Mouse (Mus musculus) MEL (cell line): ENCODE results near the gene Gnb5. TPM values are rescaled to one million over a fixed set of nuclear protein-coding genes. Genes with fewer than 3 reads are reported as not detected.
A peak's percentile ranks its signal among the peaks of the same experiment; 100 is the strongest.

ENCODE experiments used
- DNase-seq: peaks from one replicate; pipeline ENCODE4 v3.0.0; 2011; ENCODE audit warnings: low read depth, low spot score
- H3K27ac ChIP-seq: 2 replicates; pipeline ENCODE4 v1.5.1; 2012; ENCODE audit warnings: low read depth, mild to moderate bottlenecking, control low read depth, low read length, moderate library complexity; ENCODE audit not compliant: control insufficient read depth
- H3K27me3 ChIP-seq, 2 experiments: fragments of 150-350 bp in 1 of 2; sonication (generic) in 1 of 2; 2 replicates each; pipeline ENCODE4 v1.6.1; 2012; ENCODE audit warnings: low read length in 2 of 2, mild to moderate bottlenecking in 2 of 2, improper control_type of control experiment in 1 of 2, moderate library complexity in 1 of 2; ENCODE audit not compliant: insufficient read depth in 2 of 2, control insufficient read depth in 1 of 2
- H3K36me3 ChIP-seq, 2 experiments: 2 replicates each; pipeline ENCODE4 v1.6.1; 2012 to 2014; ENCODE audit warnings: low read length in 2 of 2, improper control_type of control experiment in 1 of 2, inconsistent platforms in 1 of 2, mild to moderate bottlenecking in 1 of 2; ENCODE audit not compliant: insufficient read depth in 2 of 2, control insufficient read depth in 1 of 2
- H3K4me1 ChIP-seq, 2 experiments: fragments of 150-350 bp in 1 of 2; sonication (generic) in 1 of 2; 2 replicates each; pipeline ENCODE4 v1.6.1; 2012; ENCODE audit warnings: low read length in 2 of 2, improper control_type of control experiment in 1 of 2, mild to moderate bottlenecking in 1 of 2; ENCODE audit not compliant: insufficient read depth in 2 of 2, control insufficient read depth in 1 of 2
- H3K4me3 ChIP-seq, 2 experiments: fragments of 150-350 bp in 1 of 2; sonication (generic) in 1 of 2; 2 replicates each; pipeline ENCODE4 v1.5.1; 2012; ENCODE audit warnings: low read depth in 2 of 2, low read length in 2 of 2, mild to moderate bottlenecking in 2 of 2, moderate library complexity in 2 of 2, control low read depth in 1 of 2, improper control_type of control experiment in 1 of 2; ENCODE audit not compliant: control insufficient read depth in 1 of 2, insufficient read depth in 1 of 2
- H3K79me2 ChIP-seq: 2 replicates; pipeline ENCODE4 v1.6.1; 2012; ENCODE audit warnings: mild to moderate bottlenecking, low read length, moderate library complexity; ENCODE audit not compliant: control insufficient read depth, poor library complexity, insufficient read depth
- H3K9ac ChIP-seq: 2 replicates; pipeline ENCODE4 v1.6.1; 2012; ENCODE audit warnings: low read depth, mild to moderate bottlenecking, control low read depth, low read length, moderate library complexity; ENCODE audit not compliant: control insufficient read depth, poor library complexity, severe bottlenecking
- H3K9me3 ChIP-seq: fragments of 150-350 bp; sonication (generic); replicated peaks from 2 replicates; pipeline ENCODE4 v1.6.1; 2012; ENCODE audit warnings: mild to moderate bottlenecking, low read length, improper control_type of control experiment, moderate library complexity; ENCODE audit not compliant: insufficient read depth
- BHLHE40 ChIP-seq: IDR thresholded peaks from 2 replicates; pipeline ENCODE4 v1.6.1; 2012; ENCODE audit warnings: low read depth, mild to moderate bottlenecking, inconsistent platforms, low read length, improper control_type of control experiment, borderline replicate concordance
- CHD2 ChIP-seq: IDR thresholded peaks from 2 replicates; pipeline ENCODE4 v1.6.1; 2011; ENCODE audit warnings: low read length, improper control_type of control experiment
- CTCF ChIP-seq, 3 experiments: IDR thresholded peaks in 2 of 3; conservative IDR thresholded peaks in 1 of 3; 2 replicates each; pipeline ENCODE4 v1.5.1; 2011 to 2012; ENCODE audit warnings: low read length in 3 of 3, low read depth in 2 of 3, mild to moderate bottlenecking in 2 of 3, improper control_type of control experiment in 1 of 3, inconsistent platforms in 1 of 3, mixed read lengths in 1 of 3, moderate library complexity in 1 of 3; ENCODE audit not compliant: control insufficient read depth in 1 of 3, insufficient read depth in 1 of 3, poor library complexity in 1 of 3, severe bottlenecking in 1 of 3
- ELF1 ChIP-seq: IDR thresholded peaks from 2 replicates; pipeline ENCODE4 v1.6.1; 2014; ENCODE audit warnings: low read depth, mild to moderate bottlenecking, inconsistent platforms, low read length, improper control_type of control experiment, moderate library complexity
- EP300 ChIP-seq, 2 experiments: IDR thresholded peaks; 2 replicates each; pipeline ENCODE4 v1.6.1; 2011; ENCODE audit warnings: improper control_type of control experiment in 2 of 2, low read length in 2 of 2, low read depth in 1 of 2, mild to moderate bottlenecking in 1 of 2
- ETS1 ChIP-seq: IDR thresholded peaks from 2 replicates; pipeline ENCODE4 v1.6.1; 2012; ENCODE audit warnings: low read depth, mild to moderate bottlenecking, inconsistent platforms, low read length, improper control_type of control experiment, moderate library complexity
- GABPA ChIP-seq: IDR thresholded peaks from 2 replicates; pipeline ENCODE4 v1.6.1; 2012; ENCODE audit warnings: low read depth, mild to moderate bottlenecking, inconsistent platforms, low read length, improper control_type of control experiment, moderate library complexity
- GATA1 ChIP-seq: IDR thresholded peaks from 2 replicates; pipeline ENCODE4 v1.6.1; 2011; ENCODE audit warnings: low read depth, low read length, improper control_type of control experiment
- JUND ChIP-seq: IDR thresholded peaks from 2 replicates; pipeline ENCODE4 v1.6.1; 2011; ENCODE audit warnings: low read depth, mild to moderate bottlenecking, improper control_type of control experiment, low read length
- KAT2A ChIP-seq: conservative IDR thresholded peaks from 2 replicates; pipeline ENCODE4 v1.6.1; 2012; ENCODE audit warnings: low read depth, low read length, improper control_type of control experiment, inconsistent platforms
- MAFK ChIP-seq: IDR thresholded peaks from 2 replicates; pipeline ENCODE4 v1.6.1; 2011; ENCODE audit warnings: low read depth, mild to moderate bottlenecking, low read length, improper control_type of control experiment, borderline replicate concordance
- MAX ChIP-seq: IDR thresholded peaks from 2 replicates; pipeline ENCODE4 v1.6.1; 2011; ENCODE audit warnings: low read length, improper control_type of control experiment
- MEF2A ChIP-seq: IDR thresholded peaks from 2 replicates; pipeline ENCODE4 v1.6.1; 2014; ENCODE audit warnings: low read depth, mild to moderate bottlenecking, inconsistent platforms, low read length, improper control_type of control experiment; ENCODE audit not compliant: poor library complexity, insufficient replicate concordance, severe bottlenecking; ENCODE audit errors: extremely low read depth
- MXI1 ChIP-seq: IDR thresholded peaks from 2 replicates; pipeline ENCODE4 v1.6.1; 2011; ENCODE audit warnings: mild to moderate bottlenecking, low read depth, low read length, improper control_type of control experiment
- MYB ChIP-seq: IDR thresholded peaks from 2 replicates; pipeline ENCODE4 v1.6.1; 2011; ENCODE audit warnings: mild to moderate bottlenecking, low read depth, low read length, improper control_type of control experiment
- NRF1 ChIP-seq: IDR thresholded peaks from 2 replicates; pipeline ENCODE4 v1.6.1; 2014; ENCODE audit warnings: low read depth, mild to moderate bottlenecking, inconsistent platforms, low read length, improper control_type of control experiment, moderate library complexity; ENCODE audit not compliant: poor library complexity, insufficient read depth, severe bottlenecking
- POLR2A ChIP-seq, 2 experiments: IDR thresholded peaks; 2 replicates each; pipeline ENCODE4 v1.6.1; 2011 to 2012; ENCODE audit warnings: low read length in 2 of 2, mild to moderate bottlenecking in 2 of 2, control low read depth in 1 of 2, improper control_type of control experiment in 1 of 2, low read depth in 1 of 2, moderate library complexity in 1 of 2; ENCODE audit not compliant: control insufficient read depth in 1 of 2, insufficient read depth in 1 of 2, poor library complexity in 1 of 2
- RAD21 ChIP-seq: IDR thresholded peaks from 2 replicates; pipeline ENCODE4 v1.6.1; 2011; ENCODE audit warnings: mild to moderate bottlenecking, low read depth, low read length, improper control_type of control experiment
- SIN3A ChIP-seq: IDR thresholded peaks from 2 replicates; pipeline ENCODE4 v1.6.1; 2012; ENCODE audit warnings: low read length, improper control_type of control experiment, inconsistent platforms
- SMC3 ChIP-seq: IDR thresholded peaks from 2 replicates; pipeline ENCODE4 v1.6.1; 2011; ENCODE audit warnings: low read depth, low read length, improper control_type of control experiment
- TAL1 ChIP-seq: IDR thresholded peaks from 2 replicates; pipeline ENCODE4 v1.6.1; 2012; ENCODE audit warnings: mild to moderate bottlenecking, inconsistent platforms, low read length, moderate library complexity, mixed read lengths
- TBP ChIP-seq: IDR thresholded peaks from 2 replicates; pipeline ENCODE4 v1.8.0; 2011; ENCODE audit warnings: low read depth, low read length, improper control_type of control experiment
- TCF12 ChIP-seq: IDR thresholded peaks from 2 replicates; pipeline ENCODE4 v1.6.1; 2014; ENCODE audit warnings: low read depth, mild to moderate bottlenecking, inconsistent platforms, low read length, improper control_type of control experiment, moderate library complexity
- UBTF ChIP-seq: IDR thresholded peaks from 2 replicates; pipeline ENCODE4 v1.6.1; 2012; ENCODE audit warnings: low read depth, mild to moderate bottlenecking, inconsistent platforms, low read length, improper control_type of control experiment, moderate library complexity, borderline replicate concordance; ENCODE audit not compliant: insufficient read depth
- USF1 ChIP-seq: IDR thresholded peaks from 2 replicates; pipeline ENCODE4 v1.6.1; 2014; ENCODE audit warnings: low read depth, mild to moderate bottlenecking, inconsistent platforms, low read length, improper control_type of control experiment, moderate library complexity
- USF2 ChIP-seq, 2 experiments: IDR thresholded peaks; 2 replicates each; pipeline ENCODE4 v1.6.1; 2011 to 2012; ENCODE audit warnings: improper control_type of control experiment in 2 of 2, low read length in 2 of 2, borderline replicate concordance in 1 of 2, inconsistent platforms in 1 of 2, low read depth in 1 of 2, mild to moderate bottlenecking in 1 of 2; ENCODE audit not compliant: insufficient read depth in 1 of 2
- ZC3H11A ChIP-seq: IDR thresholded peaks from 2 replicates; pipeline ENCODE4 v1.6.1; 2012; ENCODE audit warnings: low read depth, mild to moderate bottlenecking, inconsistent platforms, low read length, improper control_type of control experiment
- ZNF384 ChIP-seq: IDR thresholded peaks from 2 replicates; pipeline ENCODE4 v1.6.1; 2012; ENCODE audit warnings: low read depth, mild to moderate bottlenecking, inconsistent platforms, low read length, improper control_type of control experiment
- polyA plus RNA-seq, 2 experiments: library from polyadenylated mRNA; stranded (reverse) in 1 of 2; unstranded in 1 of 2; fragments of >175 nt in 1 of 2; fragments of >200 nt in 1 of 2; gene quantifications; 2 replicates each; pipeline versions ENCODE4 v1.2.1 to v1.2.4; 2012; ENCODE audit warnings: low replicate concordance in 2 of 2, low read depth in 1 of 2; ENCODE audit not compliant: insufficient read length in 2 of 2, insufficient read depth in 1 of 2, missing spikeins in 1 of 2
- total RNA-seq: library from RNA; depleted of rRNA; stranded (reverse); fragments of 300-350 nt; gene quantifications from 2 replicates; pipeline ENCODE4 v1.2.3, GENCODE M21; 2012

The Gnb5 gene
- total and polyA plus RNA-seq, 3 experiments = 4.0 to 6.5 TPM; not detected in 1

- peak overlapping the region; percentile 35 for H3K27ac ChIP-seq
- H3K4me3 ChIP-seq = peak overlapping the region in 1 of 2 experiments; percentile 16; a peak in 1 of 4 replicates
- no peaks in the 10 kb centered on the region for H3K27me3 ChIP-seq
- DNase-seq = no peak
- peaks cover 4 to 22% of the 10 kb centered on the region in 2 experiments for H3K4me1 ChIP-seq
- TF ChIP-seq MEF2A (no peak), UBTF (no peak)
- TF ChIP-seq, all 39 proteins: peak for 0
- no peaks in the 10 kb centered on the region for H3K9me3 ChIP-seq
- H3K9ac ChIP-seq = peak overlapping the region; percentile 20; the same call in 1 of the 2 replicates
- H3K36me3 ChIP-seq = peaks cover 0 to 18% of the 10 kb centered on the region in 2 experiments; a peak in 2 of 4 replicates
- no peaks in the 10 kb centered on the region for H3K79me2 ChIP-seq
These were observed 44.7 kb upstream of the Gnb5 start for GRCm38 (mm10) chr9:75261332-75261872.

- H3K4me3 ChIP-seq = peak overlapping the region; percentile 16 to 31
- H3K9me3 ChIP-seq = no peaks in the 10 kb centered on the region
- peak; percentile 93 for DNase-seq
- no peaks in the 10 kb centered on the region for H3K79me2 ChIP-seq
- peaks cover 0 to 18% of the 10 kb centered on the region in 2 experiments; a peak in 2 of 4 replicates for H3K36me3 ChIP-seq
- peaks cover 4 to 22% of the 10 kb centered on the region in 2 experiments for H3K4me1 ChIP-seq
- H3K27me3 ChIP-seq = no peaks in the 10 kb centered on the region
- peak overlapping the region; percentile 53 for H3K27ac ChIP-seq
- peak overlapping the region; percentile 27 for H3K9ac ChIP-seq
- peak; percentile 96 for TF ChIP-seq GATA1
- peak; percentile 59; the same call in 1 of the 2 replicates for TF ChIP-seq TBP
- peak; percentile 91 for TF ChIP-seq ETS1
- TF ChIP-seq CHD2 = no peak; the same call in 1 of the 2 replicates
- TF ChIP-seq ELF1 = peak; percentile 72
- TF ChIP-seq KAT2A = peak; percentile 45; the same call in 1 of the 2 replicates
- TF ChIP-seq MAX = peak; percentile 79
- TF ChIP-seq BHLHE40 = peak; percentile 60; the same call in 1 of the 2 replicates
- no peak for TF ChIP-seq USF2 (IDR thresholded peaks at IDR 0.05; ENCODE audit: borderline replicate concordance in 1 of 2, insufficient read depth in 1 of 2, low read depth in 1 of 2, low read length in 2 of 2)
- TF ChIP-seq TCF12 = peak; percentile 92
- peak; percentile 18; the same call in 1 of the 2 replicates for TF ChIP-seq USF1
- TF ChIP-seq JUND = 0 out of 2 replicates have a peak, but pooled peaks have one; percentile 49
- TF ChIP-seq EP300 (IDR thresholded peaks at IDR 0.05; ENCODE audit: low read depth in 1 of 2, low read length in 2 of 2) = peak; percentile 91
- peak; percentile 92 for TF ChIP-seq TAL1
- TF ChIP-seq CTCF (IDR thresholded peaks at IDR 0.05 in 2 of 3, conservative IDR thresholded peaks at IDR 0.05 in 1 of 3; ENCODE audit: control insufficient read depth in 1 of 3, insufficient read depth in 1 of 3, low read depth in 2 of 3, low read length in 3 of 3, poor library complexity in 1 of 3, severe bottlenecking in 1 of 3) = peak; percentile 31 to 90 (median 45); a peak in 4 of 6 replicates
- TF ChIP-seq MYB = no peak
- TF ChIP-seq ZC3H11A = peak; percentile 90
- TF ChIP-seq GABPA = no peak
- TF ChIP-seq SIN3A = peak; percentile 93
- peak; percentile 97 for TF ChIP-seq ZNF384
- peak; percentile 39; the same call in 1 of the 2 replicates for TF ChIP-seq NRF1
- TF ChIP-seq POLR2A (IDR thresholded peaks at IDR 0.05; ENCODE audit: control insufficient read depth in 1 of 2, insufficient read depth in 1 of 2, low read depth in 1 of 2, low read length in 2 of 2, poor library complexity in 1 of 2) = no peak
- peak; percentile 85 for TF ChIP-seq SMC3
- peak; percentile 93 for TF ChIP-seq RAD21
- TF ChIP-seq MEF2A = no peak
- no peak for TF ChIP-seq MAFK
- peak; percentile 80 for TF ChIP-seq MXI1
These were observed 43.8 kb upstream of the Gnb5 start for GRCm38 (mm10) chr9:75262235-75262826.
